Mouse (Mus musculus) forebrain, embryonic 16.5 days (tissue): Measurements from ENCODE around the gene Adam22. TPM values are rescaled to one million over a fixed set of nuclear protein-coding genes. Genes with fewer than 3 reads are reported as not detected.

Experiments used
- ATAC-seq: fragments of 200-750 bp; cut with Nextera tagmentation; 2 replicates; pipeline ENCODE4 v1.8.0; 2017; ENCODE audit warnings: mild to moderate bottlenecking, moderate library complexity
- H3K27ac ChIP-seq: fragments of 300-500 bp; sonication (generic); 2 replicates; pipeline ENCODE4 v1.5.1; 2014; ENCODE audit warnings: low read length, control low read depth
- H3K27me3 ChIP-seq: fragments of 300-500 bp; sonication (generic); replicated peaks from 2 replicates; pipeline ENCODE4 v1.6.1; 2014; ENCODE audit warnings: low read length; ENCODE audit not compliant: control insufficient read depth, insufficient read depth
- H3K36me3 ChIP-seq: fragments of 300-500 bp; sonication (generic); 2 replicates; pipeline ENCODE4 v1.6.1; 2014; ENCODE audit not compliant: control insufficient read depth, insufficient read depth
- H3K4me1 ChIP-seq: fragments of 300-500 bp; sonication (generic); replicated peaks from 2 replicates; pipeline ENCODE4 v1.6.1; 2014; ENCODE audit warnings: low read length; ENCODE audit not compliant: control insufficient read depth, insufficient read depth
- H3K4me2 ChIP-seq: fragments of 300-500 bp; sonication (generic); 2 replicates; pipeline ENCODE4 v1.6.1; 2014; ENCODE audit warnings: mild to moderate bottlenecking, low read length, control low read depth
- H3K4me3 ChIP-seq: fragments of 300-500 bp; sonication (generic); replicated peaks from 2 replicates; pipeline ENCODE4 v1.5.1; 2014; ENCODE audit warnings: mild to moderate bottlenecking, low read length, control low read depth
- H3K9ac ChIP-seq: fragments of 300-500 bp; sonication (generic); replicated peaks from 2 replicates; pipeline ENCODE4 v1.6.1; 2014; ENCODE audit warnings: low read depth, low read length, control low read depth
- H3K9me3 ChIP-seq: fragments of 300-500 bp; sonication (generic); 2 replicates; pipeline ENCODE4 v1.6.1; 2016; ENCODE audit warnings: low read length; ENCODE audit not compliant: control insufficient read depth
- WGBS: fragments of 180-500 bp; shearing (Covaris S2); extraction: QIAGEN DNeasy Blood & Tissue Kit; methylation state at CpG from one replicate; pipeline ENCODE4 v1.1.7; 2014; 5-methylcytosine and 5-hydroxymethylcytosine counted together
- polyA plus RNA-seq: library from polyadenylated mRNA; unstranded; fragments of >200 nt; fragmentation: Nextera tagmentation; extraction: Ambion mirVana; gene quantifications from 2 replicates; pipeline ENCODE4 v1.2.1, GENCODE M21; 2015

The Adam22 gene
- polyA plus RNA-seq, 1 experiment from 2014 or later, result 49.6 TPM

- Histone ChIP-seq H3K9me3 (no peaks in the 10 kb centered on the region), H3K9ac (no peak overlapping the region), H3K27ac (no peak overlapping the region), H3K4me2 (no peak overlapping the region), H3K4me1 (no peaks in the 10 kb centered on the region), H3K4me3 (no peak overlapping the region), H3K36me3 (no peaks in the 10 kb centered on the region), H3K27me3 (no peaks in the 10 kb centered on the region)
- no peak for ATAC-seq
- 78% methylated on average over 1 of the region's 1 CpGs for WGBS
These were observed 272.3 kb downstream of the Adam22 start for GRCm38 (mm10) chr5:8095689-8096088.

GRCm38 (mm10) chr5:8094921-8095320 lies 273.0 kb downstream of the Adam22 start:
- no peak overlapping the region for H3K4me3 ChIP-seq
- H3K9ac ChIP-seq, result no peak overlapping the region
- H3K27ac ChIP-seq, result no peak overlapping the region
- H3K36me3 ChIP-seq, result no peaks in the 10 kb centered on the region
- WGBS, result 88% methylated on average over 5 of the region's 5 CpGs
- H3K4me1 ChIP-seq, result no peaks in the 10 kb centered on the region
- no peaks in the 10 kb centered on the region for H3K9me3 ChIP-seq
- no peak for ATAC-seq
- H3K4me2 ChIP-seq, result no peak overlapping the region
- H3K27me3 ChIP-seq, result no peaks in the 10 kb centered on the region

GRCm38 (mm10) chr5:8088147-8088546 lies 279.8 kb downstream of the Adam22 start:
- Histone ChIP-seq H3K4me2 (no peak overlapping the region), H3K4me1 (no peaks in the 10 kb centered on the region), H3K4me3 (no peak overlapping the region), H3K9ac (no peak overlapping the region), H3K27me3 (no peaks in the 10 kb centered on the region), H3K9me3 (no peaks in the 10 kb centered on the region), H3K27ac (no peak overlapping the region), H3K36me3 (no peaks in the 10 kb centered on the region)
- 76% methylated on average over 3 of the region's 3 CpGs for WGBS
- no peak for ATAC-seq

- Histone ChIP-seq H3K27ac (no peak overlapping the region), H3K27me3 (no peaks in the 10 kb centered on the region), H3K4me1 (no peaks in the 10 kb centered on the region), H3K4me3 (no peak overlapping the region), H3K36me3 (no peaks in the 10 kb centered on the region), H3K9me3 (no peaks in the 10 kb centered on the region), H3K9ac (no peak overlapping the region), H3K4me2 (no peak overlapping the region)
- 97% methylated on average over 3 of the region's 3 CpGs for WGBS
- no peak for ATAC-seq
These were observed 282.3 kb downstream of the Adam22 start for GRCm38 (mm10) chr5:8085661-8086060.

- no peak for ATAC-seq
These were observed 285.0 kb downstream of the Adam22 start for GRCm38 (mm10) chr5:8082800-8083509.

GRCm38 (mm10) chr5:8077481-8077880 lies 290.5 kb downstream of the Adam22 start:
- ATAC-seq, result no peak

More at GRCm38 (mm10) chr5:8082800-8083509, 285.0 kb downstream of the Adam22 start:
- WGBS, result 74% methylated on average over 20 of the region's 20 CpGs
- Histone ChIP-seq H3K27ac (no peak overlapping the region), H3K9me3 (no peaks in the 10 kb centered on the region), H3K9ac (no peak overlapping the region), H3K27me3 (no peaks in the 10 kb centered on the region), H3K4me1 (no peaks in the 10 kb centered on the region), H3K36me3 (no peaks in the 10 kb centered on the region), H3K4me3 (no peak overlapping the region), H3K4me2 (no peak overlapping the region)

GRCm38 (mm10) chr5:8073901-8074561 lies 293.9 kb downstream of the Adam22 start:
- Histone ChIP-seq H3K27ac (no peak overlapping the region), H3K9ac (no peak overlapping the region), H3K4me2 (no peak overlapping the region)

More at GRCm38 (mm10) chr5:8077481-8077880, 290.5 kb downstream of the Adam22 start:
- Histone ChIP-seq H3K9me3 (no peaks in the 10 kb centered on the region), H3K4me3 (no peak overlapping the region), H3K4me2 (no peak overlapping the region), H3K36me3 (no peaks in the 10 kb centered on the region; the same call in 1 of the 2 replicates), H3K4me1 (no peaks in the 10 kb centered on the region), H3K27me3 (no peaks in the 10 kb centered on the region), H3K9ac (no peak overlapping the region), H3K27ac (no peak overlapping the region)
- WGBS, result 92% methylated on average over 8 of the region's 8 CpGs

GRCm38 (mm10) chr5:8073406-8073805 lies 294.6 kb downstream of the Adam22 start:
- Histone ChIP-seq H3K4me2 (no peak overlapping the region), H3K36me3 (no peaks in the 10 kb centered on the region; the same call in none of the 2 replicates), H3K4me1 (no peaks in the 10 kb centered on the region), H3K9me3 (no peaks in the 10 kb centered on the region), H3K9ac (no peak overlapping the region), H3K27me3 (no peaks in the 10 kb centered on the region), H3K4me3 (no peak overlapping the region), H3K27ac (no peak overlapping the region)
- 91% methylated on average over 9 of the region's 9 CpGs for WGBS
- ATAC-seq, result no peak

More at GRCm38 (mm10) chr5:8073901-8074561, 293.9 kb downstream of the Adam22 start:
- Histone ChIP-seq H3K4me1 (no peaks in the 10 kb centered on the region), H3K9me3 (no peaks in the 10 kb centered on the region), H3K4me3 (no peak overlapping the region), H3K36me3 (no peaks in the 10 kb centered on the region; the same call in none of the 2 replicates), H3K27me3 (no peaks in the 10 kb centered on the region)
- 84% methylated on average over 9 of the region's 9 CpGs for WGBS
- no peak for ATAC-seq

- Histone ChIP-seq H3K4me3 (no peak overlapping the region), H3K27me3 (no peaks in the 10 kb centered on the region), H3K36me3 (peaks cover 21% of the 10 kb centered on the region), H3K9me3 (no peaks in the 10 kb centered on the region), H3K4me2 (no peak overlapping the region), H3K27ac (no peak overlapping the region), H3K4me1 (no peaks in the 10 kb centered on the region), H3K9ac (no peak overlapping the region)
- no peak for ATAC-seq
- 78% methylated on average over 6 of the region's 6 CpGs for WGBS
These were observed 304.8 kb downstream of the Adam22 start for GRCm38 (mm10) chr5:8063207-8063606.
